Mouse (Mus musculus) heart, postnatal 0 days (tissue): ENCODE results near the gene Polm. TPM values are rescaled to one million over a fixed set of nuclear protein-coding genes. Genes with fewer than 3 reads are reported as not detected.
"Not testable (repeated sequence)": the region's sequence is repeated elsewhere in the genome, so short reads cannot be mapped to it uniquely, and the experiment has no call there.

Source experiments
- ATAC-seq: fragments of 200-750 bp; cut with Nextera tagmentation; 2 replicates; pipeline ENCODE4 v1.8.0; 2017; ENCODE audit warnings: low read depth, moderate number of reproducible peaks, moderate library complexity; ENCODE audit not compliant: insufficient read depth
- DNase-seq: peaks from one replicate; pipeline ENCODE4 v3.0.0-alpha.2; 2016; ENCODE audit warnings: low spot score
- H3K27ac ChIP-seq: fragments of 300-500 bp; sonication (generic); 2 replicates; pipeline ENCODE4 v1.5.1; 2014; ENCODE audit warnings: low read depth, mild to moderate bottlenecking
- H3K27me3 ChIP-seq: fragments of 300-500 bp; sonication (generic); 2 replicates; pipeline ENCODE4 v1.6.1; 2014; ENCODE audit warnings: low read length, mixed read lengths; ENCODE audit not compliant: control insufficient read depth, insufficient read depth
- H3K36me3 ChIP-seq: fragments of 300-500 bp; sonication (generic); replicated peaks from 2 replicates; pipeline ENCODE4 v1.6.1; 2014; ENCODE audit warnings: low read length, mixed read lengths; ENCODE audit not compliant: control insufficient read depth, insufficient read depth
- H3K4me1 ChIP-seq: fragments of 300-500 bp; sonication (generic); 2 replicates; pipeline ENCODE4 v1.6.1; 2014; ENCODE audit warnings: antibody characterized with exemption; ENCODE audit not compliant: control insufficient read depth, insufficient read depth
- H3K4me2 ChIP-seq: fragments of 300-500 bp; sonication (generic); 2 replicates; pipeline ENCODE4 v1.6.1; 2014; ENCODE audit warnings: low read depth, mild to moderate bottlenecking, low read length, moderate library complexity
- H3K4me3 ChIP-seq: fragments of 300-500 bp; sonication (generic); 2 replicates; pipeline ENCODE4 v1.5.1; 2014; ENCODE audit warnings: low read depth, low read length
- H3K9ac ChIP-seq: fragments of 300-500 bp; sonication (generic); replicated peaks from 2 replicates; pipeline ENCODE4 v1.6.1; 2014; ENCODE audit warnings: low read depth, low read length, mixed read lengths
- H3K9me3 ChIP-seq: fragments of 300-500 bp; sonication (generic); replicated peaks from 2 replicates; pipeline ENCODE4 v1.6.1; 2016; ENCODE audit warnings: low read length; ENCODE audit not compliant: control insufficient read depth
- CTCF ChIP-seq: IDR thresholded peaks from 2 replicates; pipeline ENCODE4 v1.5.1; 2016; ENCODE audit warnings: antibody characterized with exemption, control low read depth, low read depth
- EP300 ChIP-seq: IDR thresholded peaks from 2 replicates; pipeline ENCODE4 v1.6.1; 2016; ENCODE audit warnings: antibody characterized with exemption, low read depth
- WGBS: fragments of 180-500 bp; shearing (Covaris S2); extraction: QIAGEN DNeasy Blood & Tissue Kit; methylation state at CpG from one replicate; pipeline ENCODE4 v1.1.7; 2014; 5-methylcytosine and 5-hydroxymethylcytosine counted together
- polyA plus RNA-seq: library from polyadenylated mRNA; unstranded; fragments of >200 nt; fragmentation: Nextera tagmentation; extraction: Ambion mirVana; gene quantifications from 2 replicates; pipeline ENCODE4 v1.2.1, GENCODE M21; 2015
- total RNA-seq: library from RNA; depleted of rRNA; stranded (reverse); fragments of >200 nt; gene quantifications from 2 replicates; pipeline ENCODE4 v1.2.3, GENCODE M21; 2014; ENCODE audit warnings: low replicate concordance

Polm gene
- total and polyA plus RNA-seq, 2 experiments from 2014 or later = 3.7 to 4.4 TPM

DNA sequence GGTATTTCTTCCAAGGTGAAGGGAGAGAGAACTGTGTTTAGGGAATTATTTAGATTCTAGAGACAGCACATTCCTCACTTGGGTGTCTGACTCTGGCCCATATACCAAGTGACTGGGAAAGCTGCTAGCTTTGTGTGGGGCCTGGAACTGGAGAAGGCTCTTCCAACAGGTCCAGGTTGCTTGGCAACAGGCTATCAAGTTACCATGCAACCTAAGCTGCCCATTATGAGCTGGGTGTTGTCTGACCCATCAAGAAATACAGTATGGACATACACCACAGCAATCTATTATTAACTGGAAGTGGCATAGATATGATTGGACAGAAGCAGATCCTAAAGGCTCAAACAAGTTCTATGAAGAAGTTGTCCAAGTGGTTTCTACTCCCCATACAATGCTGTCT, 12.4 kb downstream of the Polm start:
- Histone ChIP-seq H3K36me3 (peaks cover 20% of the 10 kb centered on the region), H3K27ac (no peak overlapping the region), H3K9me3 (no peaks in the 10 kb centered on the region), H3K4me2 (no peak overlapping the region), H3K27me3 (no peaks in the 10 kb centered on the region), H3K4me3 (no peak overlapping the region), H3K4me1 (no peaks in the 10 kb centered on the region), H3K9ac (no peak overlapping the region)
- DNase-seq (no peak), ATAC-seq (no peak)
- TF ChIP-seq EP300 = no peak

GRCm38 (mm10) chr11:5819223-5819622, 18.6 kb downstream of the Polm start:
- Histone ChIP-seq H3K4me1 (no peaks in the 10 kb centered on the region), H3K4me2 (no peak overlapping the region), H3K9me3 (no peaks in the 10 kb centered on the region), H3K27me3 (no peaks in the 10 kb centered on the region), H3K27ac (no peak overlapping the region), H3K36me3 (no peaks in the 10 kb centered on the region), H3K9ac (no peak overlapping the region), H3K4me3 (no peak overlapping the region)
- no peak for ATAC-seq
- DNase-seq = no peak
- no peak for TF ChIP-seq EP300
- TF ChIP-seq CTCF = no peak
- 64% methylated on average over 2 of the region's 2 CpGs for WGBS

GRCm38 (mm10) chr11:5813381-5813780, 24.4 kb downstream of the Polm start:
- no peak overlapping the region for H3K4me3 ChIP-seq
- DNase-seq = no peak
- WGBS = 83% methylated on average over 10 of the region's 10 CpGs

DNA sequence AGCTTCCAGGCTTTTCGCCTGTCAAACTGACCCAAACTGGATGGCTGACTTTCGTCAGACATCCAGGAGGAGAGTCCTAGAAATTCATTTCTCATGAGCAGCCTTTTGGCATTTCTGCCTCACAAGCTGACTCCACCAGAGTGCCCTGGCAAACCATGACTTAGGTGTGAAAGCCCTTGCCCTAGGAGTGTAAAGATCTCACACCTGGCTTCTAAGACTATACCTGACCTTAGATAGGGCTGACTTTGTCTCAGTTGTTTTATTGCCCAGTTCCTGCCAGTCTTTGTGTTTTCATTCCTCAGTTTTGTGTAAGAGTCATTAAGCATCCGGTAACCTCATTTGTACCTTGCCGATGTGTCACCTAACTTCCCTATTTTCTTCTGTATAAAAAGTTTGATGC, 28.3 kb downstream of the Polm start:
- not testable (repeated sequence) for H3K27me3 ChIP-seq, H3K36me3 ChIP-seq, H3K9me3 ChIP-seq, H3K4me1 ChIP-seq, ATAC-seq, H3K9ac ChIP-seq, DNase-seq, H3K4me3 ChIP-seq, H3K27ac ChIP-seq, H3K4me2 ChIP-seq
- 83% methylated on average over 4 of the region's 4 CpGs for WGBS

More at GRCm38 (mm10) chr11:5813381-5813780, 24.4 kb downstream of the Polm start:
- H3K4me1 ChIP-seq = no peaks in the 10 kb centered on the region
- no peaks in the 10 kb centered on the region for H3K27me3 ChIP-seq
- ATAC-seq = no peak
- no peak overlapping the region for H3K4me2 ChIP-seq
- H3K36me3 ChIP-seq = no peaks in the 10 kb centered on the region
- no peaks in the 10 kb centered on the region for H3K9me3 ChIP-seq
- no peak overlapping the region for H3K27ac ChIP-seq
- TF ChIP-seq CTCF (no peak), EP300 (no peak)
- no peak overlapping the region for H3K9ac ChIP-seq

DNA sequence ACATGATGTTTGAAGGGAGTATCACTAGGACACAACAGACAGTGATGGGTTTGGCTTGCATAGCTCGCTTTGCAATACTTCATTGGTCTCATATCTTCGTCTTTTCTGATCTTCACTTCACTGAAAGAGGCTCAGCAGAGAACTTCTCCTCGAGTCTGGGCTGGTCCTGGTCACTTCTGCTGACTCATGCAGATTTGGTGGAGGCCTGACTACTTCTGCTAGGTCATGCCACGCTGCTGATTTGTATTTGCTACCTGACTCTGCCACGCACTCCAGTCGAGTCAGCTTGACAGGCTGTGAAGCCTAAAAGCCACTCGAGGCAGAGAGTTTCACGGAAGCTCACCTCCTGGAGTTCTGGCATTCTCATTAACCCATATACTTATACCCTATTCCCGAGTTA, 29.9 kb downstream of the Polm start:
- no peak overlapping the region for H3K27ac ChIP-seq
- no peak for TF ChIP-seq CTCF
- TF ChIP-seq EP300 = no peak
- H3K4me1 ChIP-seq = 0 out of 2 replicates have a peak, but pooled peaks cover 6% of the 10 kb centered on the region
- no peaks in the 10 kb centered on the region for H3K27me3 ChIP-seq
- no peaks in the 10 kb centered on the region for H3K9me3 ChIP-seq
- 86% methylated on average over 9 of the region's 9 CpGs for WGBS
- DNase-seq (no peak), ATAC-seq (no peak)
- no peak overlapping the region for H3K4me3 ChIP-seq
- H3K9ac ChIP-seq = no peak overlapping the region
- H3K36me3 ChIP-seq = no peaks in the 10 kb centered on the region
- no peak overlapping the region for H3K4me2 ChIP-seq

GRCm38 (mm10) chr11:5805711-5806110, 32.1 kb downstream of the Polm start:
- TF ChIP-seq CTCF (no peak), EP300 (no peak)
- Histone ChIP-seq H3K36me3 (peaks cover 4% of the 10 kb centered on the region; the same call in 1 of the 2 replicates), H3K27ac (no peak overlapping the region), H3K27me3 (no peaks in the 10 kb centered on the region), H3K4me3 (no peak overlapping the region), H3K4me1 (peaks cover 15% of the 10 kb centered on the region), H3K4me2 (no peak overlapping the region), H3K9me3 (no peaks in the 10 kb centered on the region), H3K9ac (no peak overlapping the region)
- WGBS = 72% methylated on average over 3 of the region's 3 CpGs
- ATAC-seq (no peak), DNase-seq (no peak)
